Mouse (Mus musculus): ENCODE results near the gene Sertm1.

Gene Sertm1

GRCm38 (mm10) chr3:54915643-54916071 is at the start of gene Sertm1:
TSS of gene Sertm1 (minus strand) at chr3:54915887.
- DNase-seq = no peak

- no peak for DNase-seq
These were observed 49.3 kb upstream of the Sertm1 start for GRCm38 (mm10) chr3:54964948-54965506.

GRCm38 (mm10) chr3:54943067-54943810 is 27.6 kb upstream of the Sertm1 start:
- DNase-seq = no peak

GRCm38 (mm10) chr3:54934535-54934934 is 18.8 kb upstream of the Sertm1 start:
- DNase-seq = no peak

GRCm38 (mm10) chr3:54932599-54932998 is 16.9 kb upstream of the Sertm1 start:
- DNase-seq = no peak

- DNase-seq = no peak
These were observed 4.7 kb upstream of the Sertm1 start for GRCm38 (mm10) chr3:54920425-54920824.

GRCm38 (mm10) chr3:54914845-54915642 is 643 bp downstream of the Sertm1 start:
- no peak for DNase-seq

GRCm38 (mm10) chr3:54908878-54909277 is 6.8 kb downstream of the Sertm1 start:
- DNase-seq = no peak

- DNase-seq = no peak
These were observed 17.7 kb downstream of the Sertm1 start for GRCm38 (mm10) chr3:54897974-54898373.

GRCm38 (mm10) chr3:54894891-54895290 is 20.8 kb downstream of the Sertm1 start:
- DNase-seq = no peak

GRCm38 (mm10) chr3:54892218-54892617 is 23.5 kb downstream of the Sertm1 start:
- no peak for DNase-seq

- no peak for DNase-seq
These were observed 29.2 kb downstream of the Sertm1 start for GRCm38 (mm10) chr3:54886501-54886900.
